Mouse (Mus musculus) liver, embryonic 12.5 days (tissue): Measurements from ENCODE around the gene Vmn1r116. TPM values are rescaled to one million over a fixed set of nuclear protein-coding genes. Genes with fewer than 3 reads are reported as not detected.
"Not testable (repeated sequence)": the region's sequence is repeated elsewhere in the genome, so short reads cannot be mapped to it uniquely, and the experiment has no call there.

Experiments used
- ATAC-seq: fragments of 200-750 bp; cut with Nextera tagmentation; 2 replicates; pipeline ENCODE4 v1.8.0; 2017; ENCODE audit warnings: moderate number of reproducible peaks, mild to moderate bottlenecking, moderate library complexity
- H3K27ac ChIP-seq: fragments of 300-500 bp; sonication (generic); 2 replicates; pipeline ENCODE4 v1.5.1; 2016; ENCODE audit warnings: mild to moderate bottlenecking
- H3K27me3 ChIP-seq: fragments of 300-500 bp; sonication (generic); replicated peaks from 2 replicates; pipeline ENCODE4 v1.6.1; 2016; ENCODE audit warnings: mild to moderate bottlenecking, moderate library complexity
- H3K36me3 ChIP-seq: fragments of 300-500 bp; sonication (generic); 2 replicates; pipeline ENCODE4 v1.6.1; 2016; ENCODE audit warnings: mild to moderate bottlenecking, moderate library complexity
- H3K4me1 ChIP-seq: fragments of 300-500 bp; sonication (generic); 2 replicates; pipeline ENCODE4 v1.6.1; 2016
- H3K4me2 ChIP-seq: fragments of 300-500 bp; sonication (generic); 2 replicates; pipeline ENCODE4 v1.6.1; 2016; ENCODE audit warnings: mild to moderate bottlenecking, moderate library complexity
- H3K4me3 ChIP-seq: fragments of 300-500 bp; sonication (generic); 2 replicates; pipeline ENCODE4 v1.5.1; 2016; ENCODE audit warnings: mild to moderate bottlenecking, moderate library complexity
- H3K9ac ChIP-seq: fragments of 300-500 bp; sonication (generic); 2 replicates; pipeline ENCODE4 v1.6.1; 2016; ENCODE audit warnings: mild to moderate bottlenecking, moderate library complexity
- H3K9me3 ChIP-seq: fragments of 300-500 bp; sonication (generic); replicated peaks from 2 replicates; pipeline ENCODE4 v1.6.1; 2016; ENCODE audit warnings: mild to moderate bottlenecking, moderate library complexity
- WGBS: fragments of 180-500 bp; shearing (Covaris S2); methylation state at CpG from one replicate; pipeline ENCODE4 v1.1.7; 2016; ENCODE audit not compliant: insufficient replicate concordance; 5-methylcytosine and 5-hydroxymethylcytosine counted together
- polyA plus RNA-seq: library from polyadenylated mRNA; unstranded; fragments of >200 nt; fragmentation: Nextera tagmentation; extraction: Ambion mirVana; gene quantifications from 2 replicates; pipeline ENCODE4 v1.2.1, GENCODE M21; 2016

Vmn1r116 gene
- not detected in 2 replicates for polyA plus RNA-seq

DNA sequence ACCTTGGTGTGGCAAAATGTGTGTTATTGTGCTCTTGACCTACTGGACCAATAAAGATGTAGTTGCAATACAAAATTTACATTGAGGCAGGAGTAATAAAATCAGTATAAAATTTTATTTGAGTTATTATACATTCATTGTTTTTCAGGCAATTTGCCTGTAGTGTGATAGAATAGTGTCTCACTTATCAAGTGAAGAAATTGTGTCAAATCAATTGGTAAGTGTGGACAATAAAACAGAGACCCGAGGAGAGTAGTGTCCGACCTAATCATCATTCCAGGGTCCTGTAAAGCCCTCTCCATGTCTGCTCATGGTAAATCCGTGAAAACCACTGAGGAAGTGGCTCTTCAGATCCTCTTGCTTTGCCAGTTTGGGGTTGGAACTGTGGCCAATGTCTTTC is at the start of gene Vmn1r116:
TSS of gene Vmn1r116 (plus strand) at position 301 of the 400 bp plus-strand sequence.
- ATAC-seq: not testable (repeated sequence)
- 31% methylated on average over 3 of the region's 3 CpGs for WGBS

DNA sequence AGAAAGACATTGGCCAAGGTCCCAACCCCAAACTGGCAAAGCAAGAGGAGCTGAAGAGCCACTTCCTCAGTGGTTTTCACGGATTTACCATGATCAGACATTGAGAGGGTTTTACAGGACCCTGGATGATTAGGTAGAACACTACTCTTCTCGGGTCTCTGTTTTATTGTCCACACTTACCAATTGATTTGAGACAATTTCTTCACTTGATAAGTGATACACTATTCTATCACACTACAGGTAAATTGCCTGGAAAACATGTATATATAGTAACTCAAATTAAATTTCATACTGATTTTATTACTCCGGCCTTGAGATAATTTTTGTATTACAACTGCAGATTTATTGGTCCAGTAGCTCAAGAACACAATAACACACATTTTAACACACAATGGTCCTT is 27.2 kb upstream of the Vmn1r116 start, which contains the start of gene Vmn1r115:
TSS of gene Vmn1r115 (minus strand) at position 101 of the 400 bp plus-strand sequence.
- WGBS: 100% methylated on average over 1 of the region's 3 CpGs
- not testable (repeated sequence) for H3K4me3 ChIP-seq, H3K27me3 ChIP-seq, H3K4me1 ChIP-seq, ATAC-seq, H3K27ac ChIP-seq, H3K9me3 ChIP-seq, H3K36me3 ChIP-seq, H3K9ac ChIP-seq, H3K4me2 ChIP-seq

More for the DNA sequence above, at the start of gene Vmn1r116:
- H3K4me2 ChIP-seq, H3K27me3 ChIP-seq, H3K4me1 ChIP-seq, H3K36me3 ChIP-seq, H3K9me3 ChIP-seq, H3K27ac ChIP-seq, H3K9ac ChIP-seq, H3K4me3 ChIP-seq: not testable (repeated sequence)

DNA sequence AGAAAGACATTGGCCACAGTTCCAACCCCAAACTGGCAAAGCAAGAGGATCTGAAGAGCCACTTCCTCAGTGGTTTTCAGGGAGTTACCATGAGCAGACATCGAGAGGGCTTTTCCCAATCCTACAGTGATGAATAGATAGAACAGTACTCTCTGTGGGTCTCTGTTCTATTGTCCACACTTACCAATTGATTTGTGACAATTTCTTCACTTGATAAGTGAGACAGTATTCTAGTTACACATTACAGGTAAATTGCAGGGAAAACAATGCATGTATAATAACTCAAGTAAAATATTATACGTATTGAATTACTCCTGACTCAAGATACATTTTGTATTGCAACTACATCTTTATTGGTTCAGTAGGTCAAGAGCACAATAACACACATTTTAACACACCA is 12.0 kb downstream of the Vmn1r116 start, which contains the start of gene Vmn1r117:
TSS of gene Vmn1r117 (minus strand) at position 101 of the 400 bp plus-strand sequence.
- not testable (repeated sequence) for H3K4me3 ChIP-seq, H3K9ac ChIP-seq, H3K27me3 ChIP-seq, H3K36me3 ChIP-seq, H3K4me1 ChIP-seq, ATAC-seq, H3K9me3 ChIP-seq, H3K27ac ChIP-seq, H3K4me2 ChIP-seq
- WGBS: no CpG with 5 or more reads among the region's 2 CpGs

DNA sequence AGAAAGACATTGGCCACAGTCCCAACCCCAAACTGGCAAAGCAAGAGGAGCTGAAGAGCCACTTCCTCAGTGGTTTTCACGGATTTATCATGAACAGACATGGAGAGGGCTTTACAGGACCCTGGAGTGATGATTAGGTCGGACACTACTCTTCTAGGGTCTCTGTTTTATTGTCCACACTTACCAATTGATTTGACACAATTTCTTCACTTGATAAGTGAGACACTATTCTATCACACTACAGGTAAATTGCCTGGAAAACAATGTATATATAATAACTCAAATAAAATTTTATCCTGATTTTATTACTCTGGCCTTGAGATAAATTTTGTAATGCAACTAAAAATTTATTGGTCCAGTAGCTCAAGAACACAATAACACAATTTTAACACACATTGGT is 40.2 kb downstream of the Vmn1r116 start, which contains the start of gene Vmn1r118:
TSS of gene Vmn1r118 (minus strand) at position 101 of the 400 bp plus-strand sequence.
- no CpG with 5 or more reads among the region's 2 CpGs for WGBS
- not testable (repeated sequence) for ATAC-seq, H3K9ac ChIP-seq, H3K4me1 ChIP-seq, H3K36me3 ChIP-seq, H3K27ac ChIP-seq, H3K4me2 ChIP-seq, H3K27me3 ChIP-seq, H3K9me3 ChIP-seq, H3K4me3 ChIP-seq

Other genes with a start within 250 kb of the Vmn1r116 start
- gene Vmn1r107, start 203.3 kb upstream of the Vmn1r116 start, polyA plus RNA-seq: not detected in 2 replicates
- gene Vmn1r111, start 169.0 kb upstream of the Vmn1r116 start, polyA plus RNA-seq: not detected in 2 replicates
- gene Gm10668, start 141.6 kb upstream of the Vmn1r116 start, polyA plus RNA-seq: not detected in 2 replicates
- gene Vmn1r112, start 101.1 kb upstream of the Vmn1r116 start, polyA plus RNA-seq: not detected in 2 replicates
- not detected in 2 replicates for gene Vmn1r113, start 85.0 kb upstream of the Vmn1r116 start, polyA plus RNA-seq
- not detected in 2 replicates for gene Vmn1r114, start 60.1 kb upstream of the Vmn1r116 start, polyA plus RNA-seq
- gene Vmn1r115, start 27.3 kb upstream of the Vmn1r116 start, polyA plus RNA-seq: not detected in 2 replicates
- not detected in 2 replicates for gene Vmn1r117, start 11.9 kb downstream of the Vmn1r116 start, polyA plus RNA-seq
- gene Vmn1r118, start 40.1 kb downstream of the Vmn1r116 start, polyA plus RNA-seq: not detected in 2 replicates
- not detected in 2 replicates for gene Vmn1r119, start 140.2 kb downstream of the Vmn1r116 start, polyA plus RNA-seq
- not detected in 2 replicates for gene Vmn1r120, start 181.5 kb downstream of the Vmn1r116 start, polyA plus RNA-seq
- not detected in 2 replicates for gene Vmn1r121, start 226.3 kb downstream of the Vmn1r116 start, polyA plus RNA-seq